Mouse (Mus musculus) adrenal gland, postnatal 14 days (tissue): Measurements from ENCODE around the gene Maml2. TPM values are rescaled to one million over a fixed set of nuclear protein-coding genes. Genes with fewer than 3 reads are reported as not detected.

Experiments
- DNase-seq: peaks from one replicate; pipeline ENCODE4 v3.0.0; 2021; ENCODE audit warnings: mixed read lengths
- total RNA-seq: library from RNA; stranded (reverse); gene quantifications from 2 replicates; pipeline ENCODE4 v1.2.3, GENCODE M21; 2021

Gene Maml2
- total RNA-seq, 1 experiment from 2014 or later, result 6.1 TPM

DNA sequence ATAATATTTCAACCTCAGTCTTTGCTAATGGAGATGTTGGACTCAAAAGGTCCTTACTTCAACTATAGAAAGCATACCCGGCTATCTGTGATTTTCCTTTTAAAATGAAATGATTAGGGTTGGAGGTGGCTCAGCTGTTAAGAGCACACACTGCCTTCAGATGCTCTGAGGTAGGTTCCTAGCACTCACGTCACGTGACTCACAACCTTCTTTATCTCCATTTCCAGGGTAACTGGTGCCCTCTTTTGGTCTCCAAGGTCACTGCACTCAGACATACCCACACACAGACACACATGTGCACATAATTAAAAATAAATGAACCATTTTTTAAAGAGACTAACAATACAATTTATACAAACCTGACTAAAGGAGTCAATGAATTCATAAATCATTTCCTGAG, 275.1 kb downstream of the Maml2 start:
- DNase-seq, result no peak

- peak; percentile 57 for DNase-seq
Observed at GRCm38 (mm10) chr9:13574059-13574458, 276.3 kb downstream of the Maml2 start.

DNA sequence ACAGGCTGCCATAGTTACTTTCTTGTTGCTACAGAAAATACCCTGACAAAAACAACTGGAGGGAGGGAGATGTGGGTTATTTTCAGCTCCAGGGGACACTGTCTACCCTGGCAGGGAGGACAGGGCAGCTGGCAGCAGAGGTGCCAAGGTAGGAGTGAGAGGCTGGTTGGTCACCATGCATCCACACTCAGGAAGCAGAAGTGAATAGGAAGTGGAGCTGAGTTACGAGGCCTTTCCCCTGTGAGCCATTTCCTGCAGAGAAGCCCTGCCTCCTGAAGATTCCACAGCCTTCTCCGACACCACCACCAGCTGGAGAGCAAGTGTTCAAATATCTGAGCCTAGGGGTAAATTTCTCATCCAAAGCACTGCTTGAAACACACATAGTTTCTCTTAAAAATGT, 277.2 kb downstream of the Maml2 start:
- DNase-seq, result peak; percentile 16

DNA sequence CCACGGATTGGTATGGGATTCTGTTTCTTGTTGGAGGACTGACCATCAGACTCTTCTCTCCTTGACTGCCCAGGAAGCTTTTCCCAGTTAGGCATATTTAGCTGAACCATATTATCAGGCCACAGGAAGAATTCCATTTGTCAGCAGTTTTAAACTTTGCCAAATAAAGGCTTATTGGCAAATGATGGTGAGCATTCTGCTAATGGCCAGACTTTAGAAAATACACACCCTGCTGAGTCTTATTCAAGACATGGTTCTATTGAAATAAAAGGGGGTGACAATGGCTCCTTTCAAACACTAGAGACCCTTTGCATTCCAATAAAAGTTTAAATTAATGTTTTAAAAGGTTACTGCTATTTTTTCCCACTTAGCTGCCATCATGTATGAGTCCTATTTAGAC, 279.4 kb downstream of the Maml2 start:
- no peak for DNase-seq

DNA sequence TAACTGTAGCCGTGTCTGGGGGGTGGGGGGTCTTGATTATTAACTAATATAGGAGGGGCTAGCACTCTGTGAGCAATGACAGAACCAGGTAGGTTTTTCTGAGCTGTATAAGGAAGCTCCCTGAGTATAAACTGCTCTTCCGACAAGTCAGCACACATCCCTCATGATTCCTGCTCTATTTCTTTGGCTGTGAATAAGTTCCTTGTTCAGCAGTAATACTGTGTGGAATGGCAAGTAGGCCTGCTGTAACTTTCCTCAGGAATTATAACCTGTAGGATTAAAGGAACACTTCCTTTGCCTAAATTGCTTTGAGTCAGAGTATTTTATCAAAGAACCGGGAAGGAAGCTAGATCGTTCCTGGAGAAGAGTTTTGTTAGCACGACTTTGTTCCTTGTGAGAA, 283.4 kb downstream of the Maml2 start:
- no peak for DNase-seq

- DNase-seq, result no peak
Observed at GRCm38 (mm10) chr9:13583952-13584351, 286.2 kb downstream of the Maml2 start.

- no peak for DNase-seq
Observed at GRCm38 (mm10) chr9:13584435-13584834, 286.7 kb downstream of the Maml2 start.

DNA sequence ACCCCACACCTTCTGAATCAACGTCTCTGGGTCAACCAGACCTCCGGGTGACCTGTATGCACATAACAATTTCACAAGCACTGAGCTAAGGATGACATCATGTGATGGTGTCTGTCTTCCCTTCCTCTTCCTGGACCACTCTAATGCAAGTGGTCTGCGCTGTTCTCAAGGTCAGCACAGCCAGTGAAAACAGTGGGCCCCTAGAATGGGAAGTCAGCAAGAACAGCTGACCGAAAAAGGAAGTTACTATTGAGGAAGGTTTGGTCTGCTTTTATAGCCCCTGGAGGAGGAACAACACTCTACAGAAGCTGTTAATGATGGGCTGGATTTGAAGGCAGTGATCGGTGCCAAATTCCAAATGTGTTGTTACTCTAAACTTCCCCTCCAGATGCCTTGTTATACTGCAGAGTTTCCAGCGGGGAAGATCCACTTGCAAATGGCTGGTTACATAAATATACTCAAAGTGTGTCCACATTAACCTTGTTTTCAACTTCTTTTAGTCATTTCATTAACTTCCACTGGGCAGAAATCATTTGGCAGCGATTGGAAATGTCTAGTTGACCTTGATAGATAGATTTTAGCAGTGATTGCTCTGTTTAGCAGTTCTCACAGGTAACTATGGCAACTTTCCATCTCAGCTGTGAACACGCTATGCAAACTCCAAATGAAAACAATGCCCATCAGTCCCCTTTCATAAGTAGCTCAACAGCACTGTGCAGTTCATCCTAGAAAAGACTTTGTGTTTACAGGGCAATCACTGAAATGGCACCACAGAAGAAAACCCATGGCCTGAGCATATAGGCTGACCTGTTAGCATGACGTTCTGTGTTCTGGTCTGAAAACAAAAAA, 289.6 kb downstream of the Maml2 start:
- DNase-seq, result no peak

GRCm38 (mm10) chr9:13588786-13589185, 291.0 kb downstream of the Maml2 start:
- DNase-seq, result no peak

DNA sequence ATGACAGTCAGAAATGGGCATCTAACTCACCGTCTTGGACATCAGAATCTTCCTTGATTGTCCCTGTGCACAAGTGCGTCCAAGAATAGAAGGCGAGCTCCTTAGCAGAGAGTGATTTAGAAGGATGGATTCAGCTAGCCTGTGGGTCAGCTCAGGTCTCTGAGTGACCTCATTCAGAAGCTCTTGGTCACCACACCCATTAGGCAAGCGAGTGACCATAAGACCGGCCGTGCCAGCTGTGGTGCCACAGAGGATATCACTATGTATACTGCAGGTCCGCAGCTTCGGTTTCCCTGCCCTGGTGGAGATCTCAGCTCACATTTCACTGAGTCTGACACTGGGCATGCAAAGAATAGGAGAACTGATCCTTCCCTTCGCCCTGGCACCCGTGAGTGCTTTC, 294.9 kb downstream of the Maml2 start:
- no peak for DNase-seq

DNA sequence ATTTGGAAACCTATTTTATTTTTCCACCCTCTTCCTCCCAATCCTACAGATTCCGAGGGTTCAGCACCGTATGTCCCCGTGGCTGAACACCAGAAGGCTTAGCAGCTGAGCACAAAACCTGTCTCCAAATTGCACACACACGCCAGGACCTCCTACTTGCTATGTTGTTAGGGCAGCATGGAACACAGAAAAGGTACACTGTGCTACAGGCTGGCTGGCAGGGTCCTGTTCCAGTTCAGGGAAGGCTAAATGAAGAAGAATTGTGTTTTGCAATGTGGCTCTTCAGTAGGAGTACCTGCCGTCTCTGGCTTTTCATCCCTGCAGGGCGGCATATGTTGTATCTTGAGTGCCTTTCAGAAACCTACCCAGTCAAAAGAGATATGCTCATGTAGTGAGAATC, 300.0 kb downstream of the Maml2 start:
- no peak for DNase-seq

- DNase-seq, result no peak
Observed at GRCm38 (mm10) chr9:13598596-13599333, 301.0 kb downstream of the Maml2 start.

DNA sequence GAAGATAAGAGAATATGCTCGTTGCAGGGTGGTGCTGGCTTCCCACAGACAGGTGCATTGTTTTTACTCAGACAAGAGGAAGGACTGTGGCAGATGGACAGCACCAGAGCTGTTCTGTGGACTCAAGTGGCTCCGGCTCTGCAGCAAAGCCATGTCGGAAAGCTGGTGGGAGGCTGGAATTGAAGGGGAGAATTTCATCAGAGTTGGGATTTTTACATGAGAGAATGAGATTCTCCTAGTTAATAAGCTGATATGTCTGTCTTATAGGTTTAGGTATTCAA, 301.5 kb downstream of the Maml2 start:
- DNase-seq, result no peak

DNA sequence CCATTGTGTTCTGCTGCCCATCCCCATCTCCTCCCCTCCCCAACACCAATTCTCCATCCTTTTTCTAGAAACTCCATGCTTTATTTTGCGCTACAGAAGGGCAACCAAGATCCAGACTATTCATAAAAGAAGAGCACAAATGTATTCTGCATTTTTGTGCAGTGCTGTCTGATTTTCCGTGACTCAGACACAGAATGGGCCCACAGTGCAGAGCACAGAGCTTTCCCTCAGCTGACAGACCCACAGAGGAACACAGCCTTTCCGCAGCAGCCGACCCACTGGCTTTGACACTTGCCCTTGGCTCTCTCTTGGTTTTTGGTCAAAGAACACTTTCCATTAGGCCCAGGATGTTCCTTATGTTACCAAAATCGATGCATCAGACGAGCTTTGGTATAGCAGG, 302.0 kb downstream of the Maml2 start:
- DNase-seq, result no peak

- DNase-seq, result no peak
Observed at GRCm38 (mm10) chr9:13601729-13602128, 304.0 kb downstream of the Maml2 start.

DNA sequence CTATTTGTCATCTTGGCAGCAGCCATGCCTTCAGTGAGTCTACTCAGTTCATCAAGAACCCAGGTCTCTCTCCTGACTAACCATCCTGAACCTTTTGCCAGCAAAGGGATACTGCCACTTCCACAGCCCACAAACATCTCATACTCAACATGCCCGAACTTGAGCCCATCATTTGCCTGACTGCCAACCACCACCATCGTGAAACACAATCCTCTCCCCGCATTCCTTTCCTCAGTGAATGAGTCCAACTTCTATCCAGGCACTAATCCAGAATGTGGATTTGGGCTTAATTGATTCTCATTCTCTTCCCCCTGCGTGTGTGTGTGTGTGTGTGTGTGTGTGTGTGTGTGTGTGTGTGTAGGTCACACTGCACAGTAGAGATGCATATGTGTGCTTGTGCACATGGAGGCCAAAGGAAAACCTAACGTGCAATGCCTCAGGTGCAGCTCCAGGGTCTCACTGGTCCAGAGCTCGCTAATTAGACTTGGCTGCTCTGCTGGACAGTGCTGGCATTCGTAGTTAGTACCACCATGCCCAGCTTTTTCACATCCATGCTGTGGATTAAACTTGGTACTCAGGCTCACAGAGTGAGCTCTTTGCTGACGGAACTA, 305.9 kb downstream of the Maml2 start:
- no peak for DNase-seq

DNA sequence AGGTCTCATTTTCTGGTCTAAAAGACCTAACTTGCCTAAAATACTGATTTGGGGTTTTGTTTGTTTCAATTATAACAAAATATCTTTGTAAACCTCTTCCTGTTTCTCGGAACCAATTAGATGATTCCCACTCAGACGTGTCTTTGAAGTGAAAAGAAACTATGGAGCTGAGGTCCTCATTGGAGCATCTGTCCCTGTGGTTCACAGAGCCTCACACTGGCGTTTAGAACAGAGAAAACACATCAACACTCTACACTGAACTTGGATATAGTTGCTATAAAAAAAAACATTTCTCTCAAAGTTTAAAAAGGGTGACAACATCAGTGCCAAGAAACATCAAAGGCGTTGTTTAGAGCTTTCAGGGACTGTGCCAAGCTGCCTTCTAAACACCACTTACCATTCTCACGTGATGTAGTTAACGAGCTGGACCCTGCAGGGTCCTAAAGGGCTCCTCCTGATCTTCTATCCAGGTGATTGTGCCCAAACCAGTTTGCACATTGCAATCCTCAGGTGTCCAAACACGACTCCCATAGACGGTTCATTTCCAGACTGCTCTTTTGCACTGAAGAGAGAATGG, 309.9 kb downstream of the Maml2 start:
- DNase-seq, result no peak

DNA sequence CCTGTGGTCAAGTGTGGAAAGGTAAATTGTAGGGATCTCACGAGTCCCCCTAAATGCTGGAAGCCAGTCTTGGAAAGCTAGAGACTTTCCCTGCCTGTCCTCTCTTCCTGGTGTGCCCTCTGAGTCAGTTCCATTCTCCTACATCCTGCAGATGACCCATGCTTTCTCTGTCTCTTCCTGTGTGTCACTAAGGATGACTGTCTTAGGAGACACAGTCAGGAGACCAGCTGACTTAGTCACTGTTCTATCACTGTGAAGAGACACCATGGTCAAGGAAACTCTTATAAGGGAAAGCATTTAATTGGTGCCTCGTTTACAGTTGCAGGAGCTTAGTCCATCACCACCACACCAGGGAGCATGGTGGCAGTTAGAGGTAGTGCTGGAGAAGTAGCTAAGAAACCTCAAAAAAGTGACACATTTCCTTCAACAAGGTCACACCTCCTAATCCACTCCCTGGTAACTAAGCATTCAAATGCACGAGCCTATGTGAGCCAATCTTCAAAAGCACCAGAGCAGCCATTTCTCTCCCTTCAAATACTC, 310.8 kb downstream of the Maml2 start:
- no peak for DNase-seq

DNA sequence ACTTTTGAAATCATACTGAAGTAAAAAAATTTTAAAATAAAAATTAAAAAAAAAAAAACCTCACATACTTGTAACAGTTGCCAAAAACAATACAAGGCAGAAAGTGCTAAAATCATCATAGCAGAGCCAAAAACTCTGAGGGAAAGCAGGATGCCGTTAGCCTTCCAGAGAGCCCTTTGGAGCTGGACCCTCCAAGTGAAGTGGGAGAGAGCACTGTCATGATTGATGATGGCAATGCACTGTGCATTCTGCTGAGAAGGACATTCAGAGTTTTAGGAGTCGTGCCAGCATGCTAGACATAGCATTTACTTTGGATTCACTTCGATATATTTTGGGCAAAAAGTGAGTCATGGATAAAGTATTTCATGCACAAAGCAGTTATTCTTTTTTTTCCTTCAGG, 313.8 kb downstream of the Maml2 start:
- DNase-seq, result no peak

GRCm38 (mm10) chr9:13612371-13612770, 314.6 kb downstream of the Maml2 start:
- DNase-seq, result no peak

DNA sequence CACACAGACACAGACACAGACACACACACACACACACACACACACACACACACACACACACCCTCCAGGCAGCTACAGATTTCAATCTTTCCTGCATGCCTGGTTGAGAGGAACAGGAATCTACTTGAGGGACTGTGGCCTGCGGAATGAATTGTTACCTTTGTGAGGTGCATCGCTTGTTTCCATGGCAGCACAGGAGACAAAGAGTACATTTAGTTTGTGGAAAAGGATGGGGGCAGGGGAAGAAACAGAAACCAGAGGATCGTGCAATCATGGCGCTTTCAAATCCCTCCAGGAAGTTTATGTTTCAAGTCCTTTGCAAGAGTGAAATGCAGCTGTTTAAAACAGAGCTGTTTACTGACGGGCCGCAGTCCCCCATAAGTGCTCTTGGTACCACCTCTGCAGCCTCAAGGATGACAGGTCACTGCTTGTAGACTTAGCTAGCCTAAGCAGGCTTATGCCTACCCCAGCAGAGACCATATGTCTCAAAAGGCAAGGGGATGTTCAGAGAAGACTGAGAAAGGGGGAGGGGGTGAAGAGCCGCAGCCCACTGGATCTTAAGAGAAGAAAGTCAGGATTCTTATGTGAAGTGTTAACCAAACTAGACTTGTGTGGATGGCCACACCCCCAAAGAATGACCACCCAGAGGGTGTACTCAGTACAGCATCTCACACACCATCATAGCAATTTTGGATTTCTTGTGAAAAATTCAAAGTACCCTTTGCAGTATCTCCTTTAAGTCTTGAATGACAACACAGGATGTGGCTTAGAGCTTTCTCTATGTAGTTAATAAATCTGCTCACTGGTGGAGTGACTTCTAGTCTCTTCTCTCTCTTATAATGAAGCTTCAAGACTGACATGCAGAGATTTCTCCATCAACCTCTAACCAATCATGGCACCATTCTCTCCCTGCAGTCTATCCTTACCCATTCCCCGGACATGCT, 315.8 kb downstream of the Maml2 start:
- DNase-seq, result no peak
